Mouse (Mus musculus) CH12.LX (cell line): ENCODE measurements around the gene Reep1.

Experiments
- BHLHE40 ChIP-seq: IDR thresholded peaks from 2 replicates; pipeline ENCODE4 v1.6.1; 2011; ENCODE audit warnings: mild to moderate bottlenecking, low read depth, low read length, improper control_type of control experiment
- CTCF ChIP-seq, 2 experiments: IDR thresholded peaks in 1 of 2; conservative IDR thresholded peaks in 1 of 2; 2 replicates each; pipeline ENCODE4 v1.5.1; 2011 to 2012; ENCODE audit warnings: low read depth in 2 of 2, low read length in 2 of 2, improper control_type of control experiment in 1 of 2, inconsistent platforms in 1 of 2, mild to moderate bottlenecking in 1 of 2, moderate library complexity in 1 of 2
- EP300 ChIP-seq: IDR thresholded peaks from 2 replicates; pipeline ENCODE4 v1.6.1; 2011; ENCODE audit warnings: low read length, improper control_type of control experiment
- GABPA ChIP-seq: IDR thresholded peaks from 2 replicates; pipeline ENCODE4 v1.6.1; 2012; ENCODE audit warnings: low read depth, low read length, improper control_type of control experiment, inconsistent platforms; ENCODE audit not compliant: insufficient replicate concordance
- POLR2A ChIP-seq: IDR thresholded peaks from 2 replicates; pipeline ENCODE4 v1.6.1; 2011; ENCODE audit warnings: low read depth, mild to moderate bottlenecking, improper control_type of control experiment, low read length
- POLR2AphosphoS2 ChIP-seq: IDR thresholded peaks from 2 replicates; pipeline ENCODE4 v1.6.1; 2011; ENCODE audit warnings: low read depth, low read length, improper control_type of control experiment
- RAD21 ChIP-seq: IDR thresholded peaks from 2 replicates; pipeline ENCODE4 v1.6.1; 2011; ENCODE audit warnings: low read depth, mild to moderate bottlenecking, low read length, improper control_type of control experiment, moderate library complexity
- SMC3 ChIP-seq: IDR thresholded peaks from 2 replicates; pipeline ENCODE4 v1.6.1; 2011; ENCODE audit warnings: low read depth, low read length, improper control_type of control experiment
- TCF12 ChIP-seq: IDR thresholded peaks from 2 replicates; pipeline ENCODE4 v1.6.1; 2014; ENCODE audit warnings: low read depth, mild to moderate bottlenecking, inconsistent platforms, low read length, improper control_type of control experiment
- USF1 ChIP-seq: IDR thresholded peaks from 2 replicates; pipeline ENCODE4 v1.6.1; 2014; ENCODE audit warnings: low read depth, mild to moderate bottlenecking, inconsistent platforms, low read length, improper control_type of control experiment
- ZNF384 ChIP-seq: IDR thresholded peaks from 2 replicates; pipeline ENCODE4 v1.6.1; 2012; ENCODE audit warnings: low read depth, low read length, improper control_type of control experiment, inconsistent platforms

DNA sequence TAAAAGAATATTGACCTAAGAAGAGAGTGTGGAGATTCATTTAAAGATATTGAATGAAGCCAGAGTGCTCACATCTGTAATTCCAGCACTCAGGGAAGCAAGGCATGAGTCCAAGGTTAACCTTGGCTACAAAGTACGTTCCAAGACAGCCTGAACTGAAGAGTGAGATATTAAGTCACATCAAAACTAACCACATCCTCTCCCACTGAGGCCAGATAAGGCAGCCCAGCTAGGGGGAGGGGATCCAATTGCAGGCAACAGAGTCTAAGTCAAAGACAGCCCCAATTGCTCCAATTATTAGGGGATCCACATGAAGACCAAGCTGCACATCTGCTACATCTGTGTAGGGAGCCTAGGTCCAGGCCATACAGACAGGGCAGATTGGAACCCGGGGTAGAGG is 11.0 kb downstream of the Reep1 start:
- TF ChIP-seq BHLHE40 (no peak), GABPA (no peak), CTCF (conservative IDR thresholded peaks at IDR 0.05 in 1 of 2, IDR thresholded peaks at IDR 0.05 in 1 of 2; ENCODE audit: low read depth in 2 of 2, low read length in 2 of 2) (no peak), ZNF384 (no peak), POLR2A (no peak), RAD21 (no peak), EP300 (no peak), USF1 (no peak), SMC3 (no peak), POLR2AphosphoS2 (no peak), TCF12 (no peak)
